Mouse (Mus musculus): ENCODE data around the gene Cyp2g1. TPM values are rescaled to one million over a fixed set of nuclear protein-coding genes. Genes with fewer than 3 reads are reported as not detected.
"Not testable (repeated sequence)": the region's sequence is repeated elsewhere in the genome, so short reads cannot be mapped to it uniquely, and the experiment has no call there.

Cyp2g1 gene
- polyA plus RNA-seq, 1 experiment = not detected

DNA sequence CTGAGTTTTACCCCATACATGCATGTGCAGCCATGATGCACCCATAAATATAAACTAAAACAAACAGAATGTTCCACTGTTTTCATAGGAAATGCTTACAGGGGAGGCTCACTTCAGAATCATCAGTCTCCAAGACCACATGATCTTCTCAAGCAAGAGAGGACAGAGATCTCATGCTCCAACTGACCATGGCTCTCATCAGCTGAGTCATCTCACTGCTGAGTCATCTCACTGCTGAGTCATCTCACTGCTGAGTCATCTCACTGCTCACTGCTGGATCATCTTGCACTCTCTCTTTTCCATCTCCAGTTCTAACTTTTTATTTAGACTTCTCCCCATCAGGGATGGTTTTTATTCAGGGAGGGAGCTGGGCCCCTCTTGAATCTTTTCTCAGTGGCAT lies 8.6 kb upstream of the Cyp2g1 start:
- DNase-seq = no peak

DNA sequence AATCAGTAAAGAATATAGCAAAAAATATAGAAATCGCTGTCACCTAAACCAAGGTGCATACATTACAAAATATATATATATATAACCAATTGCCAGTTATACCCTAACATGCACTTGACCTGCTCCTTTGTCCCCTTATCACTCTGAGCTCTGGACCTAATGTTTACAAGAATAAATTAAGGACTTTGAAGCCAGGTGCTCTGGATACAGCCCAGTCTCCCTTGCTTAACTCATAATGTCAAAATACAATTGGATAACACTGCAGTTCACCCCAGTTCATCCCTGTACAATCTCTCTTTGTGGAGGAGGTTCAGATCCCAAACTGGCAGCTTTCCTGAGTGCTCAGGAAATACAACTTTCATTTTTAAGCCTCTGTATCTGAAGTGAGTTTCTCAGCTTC lies 7.7 kb upstream of the Cyp2g1 start:
- H3K36me3 ChIP-seq (ENCODE audit: control insufficient read depth, insufficient read depth, low read length) = no peaks in the 10 kb centered on the region
- no peaks in the 10 kb centered on the region for H3K27me3 ChIP-seq (replicated peaks; ENCODE audit: control insufficient read depth, insufficient read depth, low read length)
- no peaks in the 10 kb centered on the region for H3K4me1 ChIP-seq (ENCODE audit: control insufficient read depth, insufficient read depth, low read length)
- 86% methylated on average over 1 of the region's 1 CpGs for WGBS
- H3K4me3 ChIP-seq (ENCODE audit: insufficient read depth, low read depth, low read length) = no peak overlapping the region
- no peak overlapping the region for H3K27ac ChIP-seq (ENCODE audit: insufficient read depth, low read depth, low read length)
- TF ChIP-seq POLR2A (IDR thresholded peaks at IDR 0.05; ENCODE audit: low read depth, low read length) (no peak), CTCF (conservative IDR thresholded peaks at IDR 0.05; ENCODE audit: insufficient read depth, insufficient read length, low read depth, low read length) (no peak)
- no peak for DNase-seq

More for the DNA sequence above, 8.6 kb upstream of the Cyp2g1 start:
- H3K27me3 ChIP-seq (replicated peaks; ENCODE audit: control insufficient read depth, insufficient read depth, low read length) = no peaks in the 10 kb centered on the region
- H3K4me1 ChIP-seq (ENCODE audit: control insufficient read depth, insufficient read depth, low read length) = no peaks in the 10 kb centered on the region
- H3K4me3 ChIP-seq (ENCODE audit: insufficient read depth, low read depth, low read length) = no peak overlapping the region
- no peak overlapping the region for H3K27ac ChIP-seq (ENCODE audit: insufficient read depth, low read depth, low read length)
- no peaks in the 10 kb centered on the region for H3K36me3 ChIP-seq (ENCODE audit: control insufficient read depth, insufficient read depth, low read length)
- TF ChIP-seq CTCF (conservative IDR thresholded peaks at IDR 0.05; ENCODE audit: insufficient read depth, insufficient read length, low read depth, low read length) (no peak), POLR2A (IDR thresholded peaks at IDR 0.05; ENCODE audit: low read depth, low read length) (no peak)

DNA sequence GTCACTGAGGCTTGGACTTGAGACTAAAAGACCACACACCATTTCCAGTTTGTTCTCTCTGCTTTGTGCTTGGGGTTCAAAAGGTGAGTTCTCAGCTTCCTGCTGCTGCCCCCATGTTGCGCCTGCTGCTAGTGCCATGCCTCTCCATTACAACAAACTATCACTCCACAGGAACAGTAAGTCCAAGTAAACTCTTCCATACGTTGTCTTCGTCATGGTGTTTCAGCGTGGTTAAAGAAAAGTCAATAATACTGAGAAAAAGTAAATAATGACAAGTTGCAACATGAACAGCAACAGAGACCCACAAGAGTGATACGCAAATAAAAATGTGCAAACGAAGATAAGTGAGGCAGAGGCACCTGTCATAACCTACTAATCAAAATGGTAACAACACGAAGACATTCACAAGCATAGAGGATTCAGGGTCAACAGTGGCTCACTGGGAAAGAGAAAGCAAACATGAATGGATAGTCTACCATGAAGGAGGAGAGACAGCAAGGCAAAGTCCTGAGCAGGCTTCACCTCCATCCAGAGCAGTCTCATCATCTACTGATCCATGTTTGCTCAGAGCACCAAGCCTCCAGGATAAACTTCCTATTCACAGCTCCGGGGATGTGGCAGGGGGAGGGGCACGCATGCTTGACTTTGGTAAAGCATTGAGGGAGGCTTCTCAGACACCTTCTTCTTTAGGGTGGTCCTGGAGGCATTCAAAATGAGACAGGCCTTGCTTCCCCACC lies 23.0 kb downstream of the Cyp2g1 start:
- 80% methylated on average over 9 of the region's 9 CpGs for WGBS
- H3K36me3 ChIP-seq (ENCODE audit: control insufficient read depth, insufficient read depth, low read length); DNase-seq; H3K4me3 ChIP-seq (ENCODE audit: insufficient read depth, low read depth, low read length); H3K27me3 ChIP-seq (replicated peaks; ENCODE audit: control insufficient read depth, insufficient read depth, low read length); H3K27ac ChIP-seq (ENCODE audit: insufficient read depth, low read depth, low read length); H3K4me1 ChIP-seq (ENCODE audit: control insufficient read depth, insufficient read depth, low read length): not testable (repeated sequence)

- not testable (repeated sequence) for H3K27me3 ChIP-seq (replicated peaks; ENCODE audit: control insufficient read depth, insufficient read depth, low read length); H3K36me3 ChIP-seq (ENCODE audit: control insufficient read depth, insufficient read depth, low read length); H3K4me3 ChIP-seq (ENCODE audit: insufficient read depth, low read depth, low read length); H3K4me1 ChIP-seq (ENCODE audit: control insufficient read depth, insufficient read depth, low read length)
- peak; percentile 85 for DNase-seq
- peak overlapping the region; percentile 55; the same call in 1 of the 2 replicates for H3K27ac ChIP-seq (ENCODE audit: insufficient read depth, low read depth, low read length)
- 40% methylated on average over 7 of the region's 7 CpGs for WGBS
Measured at GRCm38 (mm10) chr7:26832668-26833067, 24.0 kb downstream of the Cyp2g1 start.

DNA sequence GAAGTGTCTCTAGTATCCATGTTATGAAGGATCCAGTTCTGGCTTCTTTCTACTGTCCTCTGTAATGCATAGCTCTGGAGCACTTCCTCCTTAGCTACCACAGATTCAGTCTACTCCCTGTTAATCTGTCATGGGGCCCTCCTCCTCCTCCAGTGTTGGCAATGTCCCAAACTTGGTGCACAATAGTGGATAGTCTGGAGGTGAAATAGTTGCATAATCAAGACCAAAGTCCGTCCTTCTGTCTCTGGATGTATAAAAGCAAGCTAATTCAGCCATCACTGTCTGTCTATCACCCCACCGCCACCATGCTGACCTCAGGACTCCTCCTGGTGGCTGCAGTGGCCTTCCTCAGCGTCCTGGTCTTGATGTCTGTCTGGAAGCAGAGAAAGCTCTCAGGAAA lies 26.4 kb downstream of the Cyp2g1 start, which contains the start of gene Cyp2a5:
TSS of gene Cyp2a5 (plus strand) at position 247 of the 400 bp plus-strand sequence.
- peak; percentile 91 for DNase-seq
- WGBS = 45% methylated on average over 3 of the region's 3 CpGs
- H3K27ac ChIP-seq (ENCODE audit: insufficient read depth, low read depth, low read length); H3K27me3 ChIP-seq (replicated peaks; ENCODE audit: control insufficient read depth, insufficient read depth, low read length); H3K36me3 ChIP-seq (ENCODE audit: control insufficient read depth, insufficient read depth, low read length); H3K4me1 ChIP-seq (ENCODE audit: control insufficient read depth, insufficient read depth, low read length); H3K4me3 ChIP-seq (ENCODE audit: insufficient read depth, low read depth, low read length): not testable (repeated sequence)
- TF ChIP-seq CTCF (conservative IDR thresholded peaks at IDR 0.05; ENCODE audit: insufficient read depth, insufficient read length, low read depth, low read length) = 0 out of 2 replicates have a peak, but pooled peaks have one; percentile 2

GRCm38 (mm10) chr7:26843400-26843799 lies 34.7 kb downstream of the Cyp2g1 start:
- WGBS = 94% methylated on average over 2 of the region's 2 CpGs
- H3K36me3 ChIP-seq (ENCODE audit: control insufficient read depth, insufficient read depth, low read length); DNase-seq; H3K4me1 ChIP-seq (ENCODE audit: control insufficient read depth, insufficient read depth, low read length); H3K4me3 ChIP-seq (ENCODE audit: insufficient read depth, low read depth, low read length); H3K27me3 ChIP-seq (replicated peaks; ENCODE audit: control insufficient read depth, insufficient read depth, low read length); H3K27ac ChIP-seq (ENCODE audit: insufficient read depth, low read depth, low read length): not testable (repeated sequence)

DNA sequence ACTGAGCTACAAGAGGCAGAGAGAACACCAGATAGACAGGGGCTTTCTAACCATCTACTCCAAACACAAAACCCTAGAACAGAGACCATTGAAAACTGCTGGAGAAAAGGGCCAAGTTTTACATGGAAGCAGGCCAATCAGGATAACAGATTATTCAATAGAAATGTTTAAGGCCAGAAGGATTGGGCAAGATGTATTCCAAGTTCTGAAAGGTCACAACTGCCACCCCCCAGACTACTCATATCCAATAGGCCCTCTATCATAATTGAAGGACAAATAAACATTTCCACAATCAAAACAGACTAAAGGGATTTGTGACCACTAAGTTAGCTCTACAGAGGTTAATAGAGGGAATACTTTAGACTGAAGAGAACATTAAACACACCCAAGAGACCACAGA lies 41.4 kb downstream of the Cyp2g1 start:
- not testable (repeated sequence) for H3K4me1 ChIP-seq (ENCODE audit: control insufficient read depth, insufficient read depth, low read length); DNase-seq; H3K27ac ChIP-seq (ENCODE audit: insufficient read depth, low read depth, low read length); H3K4me3 ChIP-seq (ENCODE audit: insufficient read depth, low read depth, low read length); H3K27me3 ChIP-seq (replicated peaks; ENCODE audit: control insufficient read depth, insufficient read depth, low read length); H3K36me3 ChIP-seq (ENCODE audit: control insufficient read depth, insufficient read depth, low read length)

Other genes starting within 250 kb of the Cyp2g1 start
- not detected in 2 replicates for gene Vmn1r185, start 190.4 kb upstream of the Cyp2g1 start, polyA plus RNA-seq (2012; rRNA removed)
- gene Cyp2b23, start 122.5 kb upstream of the Cyp2g1 start, polyA plus RNA-seq (2012; rRNA removed) = 0.18 and 0.20 TPM in 2 replicates
- gene Cyp2b19, start 51.8 kb upstream of the Cyp2g1 start, polyA plus RNA-seq (2012; rRNA removed) = not detected in 2 replicates
- 67.1 and 70.8 TPM in 2 replicates for gene Cyp2a5, start 26.4 kb downstream of the Cyp2g1 start, polyA plus RNA-seq (2012; rRNA removed)
- not detected in 2 replicates for gene Cyp2a22, start 130.5 kb downstream of the Cyp2g1 start, polyA plus RNA-seq (2012; rRNA removed)
- not detected in 2 replicates for gene Cyp2a12, start 220.2 kb downstream of the Cyp2g1 start, polyA plus RNA-seq (2012; rRNA removed)

Measured in kidney, adult 2 months (tissue).